Mouse (Mus musculus): ENCODE data around the gene Washc4. TPM values are rescaled to one million over a fixed set of nuclear protein-coding genes. Genes with fewer than 3 reads are reported as not detected.

The Washc4 gene
- polyA plus RNA-seq, 1 experiment: 4.2 TPM

DNA sequence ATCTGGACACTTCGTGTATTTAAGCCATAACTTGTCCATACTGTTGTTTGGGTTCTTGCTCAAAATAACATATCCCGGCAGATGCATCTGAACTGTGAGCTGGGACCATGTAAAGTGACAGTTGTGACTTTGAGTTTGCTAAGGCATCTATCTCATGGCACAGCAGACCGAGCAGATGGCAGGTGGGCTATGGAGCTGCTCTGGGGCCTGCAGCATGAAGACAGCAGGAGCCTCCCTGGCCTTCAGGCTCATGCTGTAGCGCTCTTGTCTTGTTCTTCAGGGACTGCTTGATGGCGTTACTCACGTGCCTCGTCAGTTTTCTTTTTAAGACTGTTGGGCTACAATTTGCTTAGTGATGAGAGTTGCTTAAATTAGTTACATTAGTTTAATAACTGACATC is 49.1 kb downstream of the Washc4 start:
- TF ChIP-seq POLR2A (IDR thresholded peaks at IDR 0.05; ENCODE audit: control insufficient read depth, extremely low read depth, insufficient read depth, low read length, poor library complexity): no peak
- no peak for TF ChIP-seq CTCF (IDR thresholded peaks at IDR 0.05; ENCODE audit: borderline replicate concordance, control insufficient read depth, extremely low read depth, insufficient read depth, low read length, poor library complexity)
- Histone ChIP-seq H3K27ac (ENCODE audit: control insufficient read depth, insufficient read depth, low read length) (no peak overlapping the region), H3K4me3 (ENCODE audit: control insufficient read depth, insufficient read depth, low read length) (no peak overlapping the region), H3K36me3 (ENCODE audit: control insufficient read depth, insufficient read depth, low read length) (peaks cover 65% of the 10 kb centered on the region), H3K27me3 (ENCODE audit: control insufficient read depth, insufficient read depth, low read length) (no peaks in the 10 kb centered on the region), H3K4me1 (replicated peaks; ENCODE audit: control insufficient read depth, insufficient read depth, low read length) (no peaks in the 10 kb centered on the region)
- no peak for DNase-seq
- WGBS: 95% methylated on average over 7 of the region's 7 CpGs

DNA sequence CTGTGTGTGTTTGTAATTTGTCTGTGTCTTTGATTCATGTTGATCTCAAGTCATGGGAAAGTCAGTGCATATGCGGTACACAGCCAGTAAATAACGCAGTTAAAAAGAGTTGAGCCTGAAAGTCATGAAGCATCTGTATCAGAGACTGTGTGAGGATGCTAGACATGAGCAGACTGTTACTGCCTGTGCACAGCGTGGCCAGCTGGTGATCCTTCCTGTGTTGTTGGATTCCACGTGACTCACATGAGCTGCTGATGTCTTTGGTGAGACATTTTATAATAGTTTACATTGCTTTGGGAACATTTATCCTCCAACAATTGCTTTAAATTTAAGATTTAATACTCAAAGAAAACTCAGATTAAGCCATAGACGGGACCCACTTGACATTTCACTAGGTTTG is 51.0 kb downstream of the Washc4 start:
- H3K27ac ChIP-seq (ENCODE audit: control insufficient read depth, insufficient read depth, low read length): no peak overlapping the region
- TF ChIP-seq POLR2A (IDR thresholded peaks at IDR 0.05; ENCODE audit: control insufficient read depth, extremely low read depth, insufficient read depth, low read length, poor library complexity) (no peak), CTCF (IDR thresholded peaks at IDR 0.05; ENCODE audit: borderline replicate concordance, control insufficient read depth, extremely low read depth, insufficient read depth, low read length, poor library complexity) (no peak)
- DNase-seq: no peak
- no peak overlapping the region for H3K4me3 ChIP-seq (ENCODE audit: control insufficient read depth, insufficient read depth, low read length)
- H3K27me3 ChIP-seq (ENCODE audit: control insufficient read depth, insufficient read depth, low read length): no peaks in the 10 kb centered on the region
- peaks cover 53% of the 10 kb centered on the region for H3K36me3 ChIP-seq (ENCODE audit: control insufficient read depth, insufficient read depth, low read length)
- no peaks in the 10 kb centered on the region for H3K4me1 ChIP-seq (replicated peaks; ENCODE audit: control insufficient read depth, insufficient read depth, low read length)
- 98% methylated on average over 5 of the region's 5 CpGs for WGBS

DNA sequence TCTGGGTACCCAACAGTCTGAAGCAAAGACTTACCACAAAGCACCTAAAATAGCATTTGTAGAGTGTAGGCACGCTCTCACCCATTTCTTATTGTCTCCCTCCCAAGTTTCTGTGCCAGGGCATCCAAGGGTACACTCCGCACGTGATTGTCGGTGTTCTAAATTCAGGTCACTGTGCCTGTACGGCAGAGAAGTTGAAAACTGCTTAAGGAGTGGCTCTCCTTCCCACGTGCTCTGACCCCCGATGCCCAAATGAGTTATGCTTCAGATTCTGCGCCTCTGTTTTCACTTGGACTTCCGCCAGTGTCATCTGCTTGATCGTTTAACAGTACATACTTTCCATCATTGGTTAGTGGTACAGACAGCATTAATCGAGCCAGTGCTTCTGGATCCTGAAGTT is 57.1 kb downstream of the Washc4 start:
- H3K27me3 ChIP-seq (ENCODE audit: control insufficient read depth, insufficient read depth, low read length): no peaks in the 10 kb centered on the region
- no peak for DNase-seq
- H3K36me3 ChIP-seq (ENCODE audit: control insufficient read depth, insufficient read depth, low read length): peaks cover 24% of the 10 kb centered on the region
- H3K27ac ChIP-seq (ENCODE audit: control insufficient read depth, insufficient read depth, low read length): no peak overlapping the region
- 95% methylated on average over 11 of the region's 11 CpGs for WGBS
- TF ChIP-seq POLR2A (IDR thresholded peaks at IDR 0.05; ENCODE audit: control insufficient read depth, extremely low read depth, insufficient read depth, low read length, poor library complexity) (no peak), CTCF (IDR thresholded peaks at IDR 0.05; ENCODE audit: borderline replicate concordance, control insufficient read depth, extremely low read depth, insufficient read depth, low read length, poor library complexity) (no peak)
- no peak overlapping the region for H3K4me3 ChIP-seq (ENCODE audit: control insufficient read depth, insufficient read depth, low read length)
- no peaks in the 10 kb centered on the region for H3K4me1 ChIP-seq (replicated peaks; ENCODE audit: control insufficient read depth, insufficient read depth, low read length)

DNA sequence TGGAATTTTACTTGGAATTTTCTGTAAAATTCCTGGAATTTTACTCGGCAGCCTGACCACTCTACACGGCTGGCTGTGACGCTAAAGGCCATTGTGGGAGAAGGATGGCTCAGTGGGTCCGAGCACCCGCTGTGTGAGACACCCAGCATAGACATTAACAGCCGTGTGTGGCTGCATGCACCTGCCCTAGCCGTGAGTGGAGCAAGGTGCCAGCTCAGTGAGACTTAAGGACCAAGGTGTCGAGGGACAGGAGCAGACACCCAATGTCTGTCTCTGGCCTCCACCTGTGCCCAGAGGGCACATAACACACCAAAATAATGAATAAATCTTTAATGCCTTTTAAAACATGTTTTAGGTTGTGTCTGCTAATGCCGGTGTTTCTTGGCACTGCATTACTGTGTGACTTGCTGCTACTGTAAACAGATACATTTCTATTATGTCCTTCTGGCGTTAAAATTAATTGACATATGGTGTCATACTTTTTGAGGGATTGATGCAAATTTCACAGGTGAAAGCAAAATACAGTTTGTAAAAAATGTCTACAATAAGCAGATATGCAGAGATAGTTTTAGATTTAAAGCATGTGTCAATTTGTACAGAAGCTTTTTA is 60.5 kb downstream of the Washc4 start:
- no peaks in the 10 kb centered on the region for H3K27me3 ChIP-seq (ENCODE audit: control insufficient read depth, insufficient read depth, low read length)
- no peak overlapping the region for H3K27ac ChIP-seq (ENCODE audit: control insufficient read depth, insufficient read depth, low read length)
- H3K4me3 ChIP-seq (ENCODE audit: control insufficient read depth, insufficient read depth, low read length): no peak overlapping the region
- TF ChIP-seq CTCF (IDR thresholded peaks at IDR 0.05; ENCODE audit: borderline replicate concordance, control insufficient read depth, extremely low read depth, insufficient read depth, low read length, poor library complexity): no peak
- no peaks in the 10 kb centered on the region for H3K4me1 ChIP-seq (replicated peaks; ENCODE audit: control insufficient read depth, insufficient read depth, low read length)
- no peak for DNase-seq
- H3K36me3 ChIP-seq (ENCODE audit: control insufficient read depth, insufficient read depth, low read length): peaks cover 24% of the 10 kb centered on the region
- 97% methylated on average over 10 of the region's 10 CpGs for WGBS

DNA sequence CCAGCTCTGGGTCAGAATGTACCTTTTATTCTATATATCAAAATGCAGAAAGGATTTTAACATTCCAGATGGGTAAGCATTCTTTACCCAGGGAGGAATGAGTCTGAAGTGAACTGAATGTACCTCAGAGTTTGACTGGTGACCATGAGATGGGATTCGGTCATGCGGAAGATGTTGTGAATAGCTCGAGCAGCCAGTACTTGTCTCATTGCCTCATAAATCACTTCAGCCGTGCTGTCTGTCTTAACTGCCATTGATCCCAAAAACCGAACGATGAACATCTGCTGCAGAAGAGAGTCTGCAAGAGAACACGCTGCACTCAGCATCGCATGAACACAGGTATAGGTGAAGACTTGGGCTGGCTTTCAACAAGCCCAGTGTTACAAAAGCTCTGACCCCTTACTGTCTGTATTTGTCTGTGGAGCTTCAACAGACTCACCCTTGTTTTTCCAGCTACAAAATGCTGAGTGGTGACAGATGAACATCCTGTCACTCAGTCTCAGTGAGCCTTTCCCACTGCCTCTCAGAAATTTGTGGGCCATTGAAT is 62.2 kb downstream of the Washc4 start:
- 98% methylated on average over 8 of the region's 8 CpGs for WGBS
- DNase-seq: no peak
- no peak overlapping the region for H3K27ac ChIP-seq (ENCODE audit: control insufficient read depth, insufficient read depth, low read length)
- no peak for TF ChIP-seq CTCF (IDR thresholded peaks at IDR 0.05; ENCODE audit: borderline replicate concordance, control insufficient read depth, extremely low read depth, insufficient read depth, low read length, poor library complexity)
- TF ChIP-seq POLR2A (IDR thresholded peaks at IDR 0.05; ENCODE audit: control insufficient read depth, extremely low read depth, insufficient read depth, low read length, poor library complexity): no peak
- H3K27me3 ChIP-seq (ENCODE audit: control insufficient read depth, insufficient read depth, low read length): no peaks in the 10 kb centered on the region
- H3K4me3 ChIP-seq (ENCODE audit: control insufficient read depth, insufficient read depth, low read length): no peak overlapping the region
- H3K36me3 ChIP-seq (ENCODE audit: control insufficient read depth, insufficient read depth, low read length): peaks cover 12% of the 10 kb centered on the region
- no peaks in the 10 kb centered on the region for H3K4me1 ChIP-seq (replicated peaks; ENCODE audit: control insufficient read depth, insufficient read depth, low read length)

DNA sequence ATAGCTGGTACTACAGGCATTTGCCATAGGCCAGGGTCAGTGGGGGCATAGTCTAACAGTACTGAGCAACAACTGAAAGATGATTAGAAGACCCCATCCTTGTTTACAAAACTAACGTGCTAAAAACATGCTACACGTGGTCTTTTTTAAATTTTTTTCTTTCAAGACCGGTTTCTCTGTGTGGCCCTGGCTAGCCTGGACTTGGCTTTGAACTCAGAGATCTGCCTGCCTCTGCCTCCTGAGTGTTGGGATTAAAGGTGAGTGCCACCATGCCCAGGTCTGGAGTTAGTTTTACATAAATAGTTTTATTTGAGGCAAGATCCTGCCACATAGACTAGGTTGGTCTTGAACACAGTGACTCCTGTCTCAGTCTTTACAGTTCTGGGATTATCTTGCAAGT is 63.6 kb downstream of the Washc4 start:
- 98% methylated on average over 3 of the region's 3 CpGs for WGBS
- H3K4me1 ChIP-seq (replicated peaks; ENCODE audit: control insufficient read depth, insufficient read depth, low read length): no peaks in the 10 kb centered on the region
- no peaks in the 10 kb centered on the region for H3K27me3 ChIP-seq (ENCODE audit: control insufficient read depth, insufficient read depth, low read length)
- no peak overlapping the region for H3K4me3 ChIP-seq (ENCODE audit: control insufficient read depth, insufficient read depth, low read length)
- no peak for DNase-seq
- no peak for TF ChIP-seq POLR2A (IDR thresholded peaks at IDR 0.05; ENCODE audit: control insufficient read depth, extremely low read depth, insufficient read depth, low read length, poor library complexity)
- TF ChIP-seq CTCF (IDR thresholded peaks at IDR 0.05; ENCODE audit: borderline replicate concordance, control insufficient read depth, extremely low read depth, insufficient read depth, low read length, poor library complexity): no peak
- no peak overlapping the region for H3K27ac ChIP-seq (ENCODE audit: control insufficient read depth, insufficient read depth, low read length)
- H3K36me3 ChIP-seq (ENCODE audit: control insufficient read depth, insufficient read depth, low read length): peaks cover 7% of the 10 kb centered on the region

DNA sequence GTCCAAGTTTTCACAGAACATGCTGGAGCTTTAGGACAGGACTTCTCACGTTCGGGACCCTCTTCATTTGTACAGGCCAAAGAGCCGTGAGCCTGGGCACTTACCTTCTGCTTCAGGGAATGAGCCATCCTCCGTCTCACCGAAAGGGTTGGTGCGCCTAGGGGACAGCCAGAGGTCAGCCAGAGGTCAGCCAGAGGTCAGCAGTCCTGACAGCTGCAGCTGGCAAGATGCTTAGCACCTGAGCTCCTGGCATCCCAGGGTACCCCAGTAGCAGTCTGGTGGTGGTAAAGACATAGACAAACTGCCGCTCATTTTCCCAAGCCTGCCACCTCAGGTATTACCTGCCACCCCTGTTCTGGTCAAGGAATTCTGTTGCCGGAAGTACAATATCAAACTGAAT is 65.0 kb downstream of the Washc4 start:
- 98% methylated on average over 8 of the region's 8 CpGs for WGBS
- no peak for TF ChIP-seq CTCF (IDR thresholded peaks at IDR 0.05; ENCODE audit: borderline replicate concordance, control insufficient read depth, extremely low read depth, insufficient read depth, low read length, poor library complexity)
- no peak for TF ChIP-seq POLR2A (IDR thresholded peaks at IDR 0.05; ENCODE audit: control insufficient read depth, extremely low read depth, insufficient read depth, low read length, poor library complexity)
- H3K27ac ChIP-seq (ENCODE audit: control insufficient read depth, insufficient read depth, low read length): no peak overlapping the region
- no peaks in the 10 kb centered on the region for H3K4me1 ChIP-seq (replicated peaks; ENCODE audit: control insufficient read depth, insufficient read depth, low read length)
- no peaks in the 10 kb centered on the region for H3K36me3 ChIP-seq (ENCODE audit: control insufficient read depth, insufficient read depth, low read length)
- H3K27me3 ChIP-seq (ENCODE audit: control insufficient read depth, insufficient read depth, low read length): no peaks in the 10 kb centered on the region
- no peak for DNase-seq
- no peak overlapping the region for H3K4me3 ChIP-seq (ENCODE audit: control insufficient read depth, insufficient read depth, low read length)

Data from thymus, adult 2 months (tissue).